Mouse (Mus musculus): Measurements from ENCODE around the gene Med27. TPM values are rescaled to one million over a fixed set of nuclear protein-coding genes. Genes with fewer than 3 reads are reported as not detected.

The Med27 gene
- polyA plus RNA-seq, 1 experiment from 2014 or later, result 68.9 TPM

DNA sequence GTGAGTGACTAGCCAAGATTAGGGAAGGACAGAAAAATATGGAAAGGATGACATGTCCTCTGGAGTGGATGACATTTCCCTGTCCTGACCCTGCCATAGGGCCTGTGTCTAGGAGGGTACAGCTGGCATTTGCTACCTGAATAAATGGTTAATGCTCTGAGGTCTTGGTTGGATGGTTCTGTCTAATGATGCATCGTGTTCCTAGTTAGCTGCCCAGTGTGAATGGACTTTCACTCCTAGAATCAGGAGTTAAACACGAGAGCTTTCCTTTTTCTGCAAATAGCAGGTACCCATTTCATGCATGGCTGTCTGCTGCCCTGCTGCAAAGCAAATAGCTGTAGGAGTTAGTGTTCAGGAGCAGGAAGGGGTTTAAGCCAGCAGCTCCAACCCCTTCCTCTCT lies 141.0 kb downstream of the Med27 start:
- H3K27me3 ChIP-seq, result peaks cover 39% of the 10 kb centered on the region
- H3K4me1 ChIP-seq, result peaks cover 56% of the 10 kb centered on the region
- no peak overlapping the region for H3K4me2 ChIP-seq
- ATAC-seq (ENCODE audit: low FRiP score), result no peak
- H3K4me3 ChIP-seq (replicated peaks), result no peak overlapping the region
- WGBS, result 71% methylated on average over 2 of the region's 2 CpGs
- H3K9ac ChIP-seq, result no peak overlapping the region
- H3K36me3 ChIP-seq (replicated peaks), result no peaks in the 10 kb centered on the region
- no peak overlapping the region for H3K27ac ChIP-seq
- H3K9me3 ChIP-seq, result no peaks in the 10 kb centered on the region

DNA sequence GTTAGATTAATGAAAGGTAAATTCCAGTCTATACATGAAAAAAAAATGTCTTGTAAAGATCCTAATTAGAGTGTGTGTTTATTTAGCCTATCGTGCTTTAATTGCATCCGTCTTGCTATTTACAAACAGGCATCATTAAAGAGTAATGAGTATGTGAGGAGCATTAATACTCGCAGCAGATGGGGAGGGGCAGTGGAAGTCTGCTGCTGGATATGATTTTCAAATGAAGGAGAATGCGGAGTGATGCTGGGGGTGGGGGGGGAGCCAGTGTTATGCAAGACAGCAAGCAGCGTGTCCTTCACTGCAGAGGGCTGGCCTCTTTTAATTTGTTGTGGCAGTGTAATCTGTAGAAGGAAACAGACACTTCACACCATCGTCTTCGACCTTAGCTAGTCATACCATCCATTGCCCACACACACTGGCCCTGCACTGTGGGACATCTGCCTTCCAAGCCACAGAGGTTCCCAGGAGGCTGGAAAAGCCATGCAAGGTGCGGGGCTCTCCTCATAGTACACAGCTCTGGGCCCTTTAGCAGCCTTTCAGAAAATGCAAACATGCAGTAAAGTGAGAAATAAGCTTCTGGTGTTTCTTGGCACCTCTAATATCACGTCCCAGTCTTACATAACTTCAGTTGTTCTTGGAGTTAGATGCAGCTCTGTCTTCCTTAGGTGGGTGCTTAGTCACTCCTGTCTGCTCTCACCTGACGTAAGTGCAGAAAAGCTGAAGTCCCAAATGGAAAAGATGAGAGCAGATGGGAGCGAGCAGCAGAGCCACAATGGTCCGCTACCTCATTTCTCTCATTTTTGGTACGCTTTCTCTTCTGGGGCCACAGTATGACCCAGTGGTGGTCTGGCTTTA lies 142.0 kb downstream of the Med27 start:
- H3K4me2 ChIP-seq, result no peak overlapping the region
- H3K27me3 ChIP-seq, result peaks cover 39% of the 10 kb centered on the region
- 0 out of 2 replicates have a peak, but pooled peaks have one; percentile 17 for ATAC-seq (ENCODE audit: low FRiP score)
- peaks cover 57% of the 10 kb centered on the region for H3K4me1 ChIP-seq
- 61% methylated on average over 13 of the region's 13 CpGs for WGBS
- no peaks in the 10 kb centered on the region for H3K9me3 ChIP-seq
- no peak overlapping the region for H3K4me3 ChIP-seq (replicated peaks)
- no peaks in the 10 kb centered on the region for H3K36me3 ChIP-seq (replicated peaks)
- 0 out of 2 replicates have a peak overlapping the region, but pooled peaks have one; percentile 2 for H3K27ac ChIP-seq
- H3K9ac ChIP-seq, result no peak overlapping the region

DNA sequence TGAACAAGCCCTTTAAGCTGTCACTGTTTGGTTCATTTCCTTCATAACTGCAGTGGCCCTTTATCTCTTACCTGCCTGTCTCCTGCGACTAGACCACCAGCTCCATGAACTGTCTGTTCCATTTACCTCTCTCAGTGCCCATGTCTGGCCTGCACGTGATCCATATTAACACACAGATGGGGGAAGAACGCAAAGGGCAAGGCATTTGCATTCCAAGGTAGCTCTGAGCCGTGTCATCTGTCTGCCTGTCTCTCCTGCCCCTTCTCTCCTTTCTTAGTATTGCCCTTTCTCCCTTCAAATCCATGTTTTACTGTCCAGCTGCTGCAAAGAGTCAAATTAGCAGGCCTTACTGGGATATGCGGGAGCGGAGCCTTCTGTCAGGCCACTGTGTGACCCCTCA lies 145.0 kb downstream of the Med27 start:
- peaks cover 69% of the 10 kb centered on the region for H3K4me1 ChIP-seq
- WGBS, result 86% methylated on average over 6 of the region's 6 CpGs
- H3K9ac ChIP-seq, result no peak overlapping the region
- no peak overlapping the region for H3K4me3 ChIP-seq (replicated peaks)
- no peak overlapping the region for H3K4me2 ChIP-seq
- H3K36me3 ChIP-seq (replicated peaks), result no peaks in the 10 kb centered on the region
- H3K27me3 ChIP-seq, result peaks cover 24% of the 10 kb centered on the region
- no peaks in the 10 kb centered on the region for H3K9me3 ChIP-seq
- no peak for ATAC-seq (ENCODE audit: low FRiP score)
- H3K27ac ChIP-seq, result no peak overlapping the region

DNA sequence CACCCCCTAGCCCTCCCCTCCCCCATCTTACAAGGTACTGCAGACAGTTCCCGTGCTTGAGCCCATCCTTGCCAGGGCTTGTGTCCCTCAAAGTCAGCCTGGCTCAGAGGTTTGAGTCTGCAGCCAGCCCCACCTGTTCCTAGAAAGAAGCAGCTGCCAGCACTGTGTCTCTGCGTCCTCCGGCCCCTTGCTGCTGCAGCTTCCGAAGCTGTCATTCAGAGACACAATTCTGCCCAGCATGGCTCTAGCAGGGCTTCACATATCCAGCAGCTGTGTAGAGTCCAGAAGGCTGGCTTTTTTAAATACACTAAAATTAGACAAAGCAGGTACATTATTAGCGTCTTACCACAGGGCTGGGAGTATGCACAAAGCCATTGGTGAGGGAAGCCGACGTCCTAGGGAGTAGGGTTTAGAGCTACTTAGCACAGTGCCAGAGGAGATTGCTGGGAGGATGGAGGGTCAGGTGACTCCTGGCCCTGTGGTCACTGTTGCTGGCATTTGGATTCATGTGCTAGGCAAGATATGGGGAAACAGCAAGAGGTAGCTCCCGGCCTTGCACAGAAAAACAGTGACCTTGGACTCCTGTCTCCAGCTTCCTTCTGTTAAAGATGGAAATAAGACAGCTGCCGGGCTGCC lies 146.9 kb downstream of the Med27 start:
- 18% methylated on average over 9 of the region's 9 CpGs for WGBS
- H3K4me2 ChIP-seq, result peak overlapping the region; percentile 8; the same call in 1 of the 2 replicates
- H3K4me1 ChIP-seq, result peaks cover 56% of the 10 kb centered on the region
- peaks cover 24% of the 10 kb centered on the region for H3K27me3 ChIP-seq
- H3K27ac ChIP-seq, result peak overlapping the region; percentile 74
- H3K36me3 ChIP-seq (replicated peaks), result no peaks in the 10 kb centered on the region
- no peaks in the 10 kb centered on the region for H3K9me3 ChIP-seq
- no peak overlapping the region for H3K4me3 ChIP-seq (replicated peaks)
- H3K9ac ChIP-seq, result no peak overlapping the region
- peak; percentile 72 for ATAC-seq (ENCODE audit: low FRiP score)

DNA sequence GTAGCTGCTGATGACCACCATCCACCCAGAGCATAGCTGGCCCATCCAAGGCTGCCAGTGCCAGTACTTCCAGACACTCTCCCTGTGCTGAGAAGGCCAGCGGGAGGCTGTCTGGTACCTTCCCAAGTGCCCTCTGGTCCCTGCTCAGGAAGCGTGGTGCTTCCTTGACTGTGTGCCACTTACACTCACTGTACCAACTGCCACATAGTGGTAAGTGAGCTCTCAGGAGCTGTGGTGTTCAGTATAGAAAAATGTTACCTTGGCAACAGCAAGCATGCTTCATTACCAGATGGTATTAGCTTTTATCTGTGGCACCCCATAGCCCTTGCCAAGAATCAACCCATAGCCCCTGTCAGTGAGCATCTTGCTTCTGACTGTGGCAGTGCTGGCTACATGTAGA lies 148.7 kb downstream of the Med27 start:
- no peak overlapping the region for H3K4me2 ChIP-seq
- H3K36me3 ChIP-seq (replicated peaks), result no peaks in the 10 kb centered on the region
- WGBS, result 85% methylated on average over 2 of the region's 2 CpGs
- H3K9me3 ChIP-seq, result no peaks in the 10 kb centered on the region
- ATAC-seq (ENCODE audit: low FRiP score), result no peak
- H3K27ac ChIP-seq, result no peak overlapping the region
- H3K9ac ChIP-seq, result no peak overlapping the region
- no peak overlapping the region for H3K4me3 ChIP-seq (replicated peaks)
- peaks cover 20% of the 10 kb centered on the region for H3K27me3 ChIP-seq
- H3K4me1 ChIP-seq, result peaks cover 47% of the 10 kb centered on the region

DNA sequence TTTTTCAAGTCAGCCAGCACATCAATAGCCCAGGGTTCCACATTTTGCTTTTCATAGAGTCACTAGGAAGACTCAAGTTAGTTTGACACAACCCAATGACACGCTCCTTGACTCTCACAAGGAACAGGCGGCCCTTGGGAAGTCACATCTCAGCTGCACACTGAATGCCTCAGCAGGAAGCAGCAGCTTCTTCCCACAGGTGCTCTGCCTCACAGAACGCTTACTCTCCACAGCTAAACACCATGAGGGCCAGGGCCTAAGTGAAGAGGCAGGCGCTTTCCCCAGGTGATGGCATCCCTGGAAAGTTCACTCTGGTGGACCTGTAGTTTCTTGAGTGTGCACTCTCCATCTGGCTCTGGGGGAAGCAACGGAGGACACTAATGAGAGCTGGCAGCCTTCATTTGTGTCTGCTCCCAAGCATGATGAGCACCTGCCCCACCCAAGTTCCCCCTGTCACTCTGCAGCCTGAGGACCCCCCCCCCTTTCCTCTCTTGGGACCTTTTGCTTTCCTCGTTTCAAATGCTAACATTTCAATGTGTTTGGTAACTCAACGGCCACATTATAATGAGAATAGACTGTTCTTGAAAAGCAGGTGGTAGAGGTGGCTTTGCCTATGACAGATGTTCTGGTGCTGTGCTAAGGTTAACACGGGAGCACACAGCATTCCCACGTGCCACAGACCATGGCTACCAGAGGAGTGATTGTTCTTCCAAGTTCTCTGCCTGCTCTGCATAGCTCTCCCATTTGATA lies 154.2 kb downstream of the Med27 start:
- Histone ChIP-seq H3K27ac (no peak overlapping the region), H3K4me3 (replicated peaks) (no peak overlapping the region), H3K4me2 (no peak overlapping the region), H3K9me3 (no peaks in the 10 kb centered on the region), H3K4me1 (peaks cover 31% of the 10 kb centered on the region), H3K9ac (no peak overlapping the region), H3K27me3 (no peaks in the 10 kb centered on the region), H3K36me3 (replicated peaks) (no peaks in the 10 kb centered on the region)
- no peak for ATAC-seq (ENCODE audit: low FRiP score)
- WGBS, result 66% methylated on average over 9 of the region's 9 CpGs

DNA sequence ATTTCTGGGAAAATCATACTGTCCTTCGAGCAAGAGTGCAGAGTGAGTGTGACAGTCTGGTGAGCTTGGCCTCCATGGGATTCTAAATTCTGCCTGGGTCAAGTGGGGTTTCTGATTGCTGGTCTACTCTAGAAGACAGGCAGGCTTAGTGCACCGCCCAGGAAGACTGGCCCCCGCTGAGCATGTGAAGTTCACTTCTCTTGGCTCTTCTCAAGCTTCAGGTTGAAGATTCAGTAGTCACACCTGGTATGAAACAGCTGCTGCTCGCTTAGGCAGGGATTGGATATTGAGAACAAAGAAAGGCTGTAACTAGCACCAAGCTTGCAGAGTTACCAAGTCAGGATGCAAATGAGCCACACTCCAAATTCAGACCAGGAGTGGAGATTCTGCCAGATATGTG lies 154.8 kb downstream of the Med27 start:
- Histone ChIP-seq H3K27ac (no peak overlapping the region), H3K9ac (no peak overlapping the region), H3K36me3 (replicated peaks) (no peaks in the 10 kb centered on the region), H3K4me1 (peaks cover 29% of the 10 kb centered on the region), H3K4me2 (no peak overlapping the region), H3K27me3 (no peaks in the 10 kb centered on the region), H3K4me3 (replicated peaks) (no peak overlapping the region), H3K9me3 (no peaks in the 10 kb centered on the region)
- WGBS, result 79% methylated on average over 4 of the region's 4 CpGs
- ATAC-seq (ENCODE audit: low FRiP score), result no peak

DNA sequence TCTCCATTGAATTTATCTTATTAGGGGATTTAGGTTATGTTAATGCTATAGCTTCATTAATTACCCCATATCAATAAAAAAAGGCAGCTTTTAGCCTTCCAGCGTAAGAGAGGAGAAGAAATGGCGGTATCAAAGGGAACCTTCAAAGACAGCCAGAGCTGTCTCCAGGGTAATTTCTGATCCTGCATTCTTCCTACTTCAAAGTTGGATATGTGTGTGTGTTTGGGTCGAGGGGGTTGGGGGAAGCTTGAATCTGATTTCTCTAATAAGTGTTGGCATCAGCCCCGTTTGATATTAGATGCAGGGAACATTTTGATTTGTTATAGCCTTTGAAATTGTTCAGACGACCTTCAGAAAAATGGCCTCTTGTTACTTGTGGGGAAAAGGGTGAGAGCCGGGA lies 158.2 kb downstream of the Med27 start:
- no peak overlapping the region for H3K27ac ChIP-seq
- 74% methylated on average over 6 of the region's 6 CpGs for WGBS
- peaks cover 44% of the 10 kb centered on the region for H3K4me1 ChIP-seq

DNA sequence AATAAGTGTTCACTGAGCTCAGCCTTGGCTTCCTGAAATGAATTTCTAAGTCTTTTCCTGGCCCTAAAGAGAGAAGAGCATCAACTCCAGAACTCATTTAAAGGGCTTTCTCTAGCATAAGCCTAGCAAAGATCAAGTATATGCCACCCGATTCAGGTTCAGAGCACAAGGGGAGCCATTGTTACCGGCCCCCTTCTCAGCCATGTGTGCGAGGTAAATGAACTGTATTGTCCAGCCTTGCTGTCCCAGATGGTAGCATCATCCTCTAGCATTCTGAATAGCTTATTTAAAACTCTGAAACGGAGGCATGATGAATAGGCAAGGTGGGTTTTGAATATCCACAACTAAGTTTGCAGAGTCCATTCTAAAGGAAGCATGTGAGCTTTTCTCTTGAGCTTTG lies 159.8 kb downstream of the Med27 start:
- Histone ChIP-seq H3K27ac (no peak overlapping the region), H3K4me3 (replicated peaks) (no peak overlapping the region), H3K9me3 (no peaks in the 10 kb centered on the region), H3K4me1 (peaks cover 34% of the 10 kb centered on the region), H3K4me2 (no peak overlapping the region), H3K27me3 (no peaks in the 10 kb centered on the region), H3K9ac (no peak overlapping the region), H3K36me3 (replicated peaks) (0 out of 2 replicates have a peak, but pooled peaks cover 4% of the 10 kb centered on the region)
- ATAC-seq (ENCODE audit: low FRiP score), result no peak
- 35% methylated on average over 4 of the region's 4 CpGs for WGBS

More for the DNA sequence above, 158.2 kb downstream of the Med27 start:
- Histone ChIP-seq H3K9ac (no peak overlapping the region), H3K4me2 (no peak overlapping the region), H3K9me3 (no peaks in the 10 kb centered on the region), H3K27me3 (no peaks in the 10 kb centered on the region), H3K4me3 (replicated peaks) (no peak overlapping the region), H3K36me3 (replicated peaks) (0 out of 2 replicates have a peak, but pooled peaks cover 4% of the 10 kb centered on the region)
- no peak for ATAC-seq (ENCODE audit: low FRiP score)

DNA sequence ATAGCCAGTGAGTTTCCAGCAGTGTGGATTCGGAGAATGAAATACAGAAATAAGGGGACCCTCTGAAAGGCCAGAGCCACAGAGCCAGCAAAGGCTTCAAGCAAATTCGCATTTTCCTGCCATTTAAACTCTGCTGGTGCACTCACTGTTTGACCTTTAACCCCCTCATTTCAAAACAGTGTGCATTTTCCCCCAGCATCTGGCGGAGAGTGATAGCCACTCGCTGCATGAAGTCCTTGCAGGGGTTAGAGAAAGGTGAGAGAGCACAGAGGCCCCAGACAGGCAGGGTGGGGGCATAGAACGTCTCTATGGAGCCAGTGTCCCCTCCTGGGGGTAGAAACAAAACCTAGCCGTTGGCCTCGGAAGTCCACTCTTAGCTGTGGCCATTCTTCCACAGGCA lies 166.5 kb downstream of the Med27 start:
- no peaks in the 10 kb centered on the region for H3K9me3 ChIP-seq
- 0 out of 2 replicates have a peak, but pooled peaks cover 2% of the 10 kb centered on the region for H3K27me3 ChIP-seq
- H3K4me3 ChIP-seq (replicated peaks), result no peak overlapping the region
- H3K4me1 ChIP-seq, result peaks cover 64% of the 10 kb centered on the region
- ATAC-seq (ENCODE audit: low FRiP score), result no peak
- no peak overlapping the region for H3K4me2 ChIP-seq
- 14% methylated on average over 7 of the region's 7 CpGs for WGBS
- H3K27ac ChIP-seq, result peak overlapping the region; percentile 42; the same call in 1 of the 2 replicates
- no peak overlapping the region for H3K9ac ChIP-seq
- 0 out of 2 replicates have a peak, but pooled peaks cover 4% of the 10 kb centered on the region for H3K36me3 ChIP-seq (replicated peaks)

DNA sequence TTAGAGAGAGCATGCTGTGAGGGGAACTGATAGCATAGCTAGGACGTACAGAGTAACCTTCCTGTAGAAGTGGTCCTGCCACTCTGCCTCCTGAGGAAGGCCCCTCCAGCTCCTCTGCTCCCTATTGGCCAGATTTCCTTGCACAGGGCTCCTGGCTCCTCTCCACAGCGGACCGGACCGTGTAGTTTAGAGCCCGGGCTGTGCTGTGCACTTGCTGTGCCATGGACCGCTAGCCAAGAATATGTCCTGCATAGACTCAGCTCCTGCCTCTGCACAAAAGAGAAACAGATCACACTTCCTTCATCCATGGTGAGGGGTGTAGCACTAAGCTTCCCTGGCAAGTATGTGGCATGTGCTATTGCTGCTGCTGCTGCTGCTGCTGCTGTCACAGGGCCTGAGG lies 168.2 kb downstream of the Med27 start:
- Histone ChIP-seq H3K27me3 (peaks cover 10% of the 10 kb centered on the region; the same call in 1 of the 2 replicates), H3K4me2 (no peak overlapping the region), H3K4me1 (peaks cover 73% of the 10 kb centered on the region), H3K9me3 (no peaks in the 10 kb centered on the region), H3K36me3 (replicated peaks) (no peaks in the 10 kb centered on the region), H3K27ac (no peak overlapping the region), H3K9ac (no peak overlapping the region), H3K4me3 (replicated peaks) (no peak overlapping the region)
- no peak for ATAC-seq (ENCODE audit: low FRiP score)
- WGBS, result 59% methylated on average over 6 of the region's 6 CpGs

DNA sequence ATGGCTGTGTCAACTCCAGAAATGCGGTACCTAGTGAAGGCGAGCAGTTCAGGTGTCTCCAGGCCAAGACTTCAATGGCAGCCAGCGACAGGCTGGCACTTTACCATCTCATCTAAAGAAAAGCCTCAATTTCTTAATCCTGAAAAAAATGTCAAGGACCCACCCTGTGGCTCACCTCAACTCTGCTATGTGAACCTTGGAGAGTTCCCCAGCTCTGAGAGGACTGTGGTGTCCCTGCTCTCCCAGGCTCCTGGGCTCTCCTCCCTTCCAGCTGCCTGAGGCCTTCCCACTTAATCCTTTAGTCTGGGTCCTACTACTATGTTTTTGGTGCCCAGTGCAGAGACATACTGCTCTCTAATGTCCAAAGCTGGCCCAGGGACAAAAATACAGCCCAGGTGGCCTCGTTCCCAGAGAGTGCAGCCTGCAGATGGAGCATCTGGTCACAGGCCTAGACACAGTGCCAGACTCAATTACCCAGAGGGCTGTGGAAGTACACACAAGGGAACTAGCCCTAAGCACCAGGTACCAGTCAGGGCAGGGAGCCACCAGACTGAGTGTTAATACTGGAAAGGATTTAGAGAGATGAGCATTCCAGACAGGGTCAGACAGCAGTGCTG lies 169.3 kb downstream of the Med27 start:
- no peak overlapping the region for H3K4me3 ChIP-seq (replicated peaks)
- H3K27me3 ChIP-seq, result peaks cover 10% of the 10 kb centered on the region; the same call in 1 of the 2 replicates
- WGBS, result 85% methylated on average over 4 of the region's 4 CpGs
- no peaks in the 10 kb centered on the region for H3K36me3 ChIP-seq (replicated peaks)
- H3K27ac ChIP-seq, result 0 out of 2 replicates have a peak overlapping the region, but pooled peaks have one; percentile 51
- no peak overlapping the region for H3K4me2 ChIP-seq
- no peak for ATAC-seq (ENCODE audit: low FRiP score)
- no peak overlapping the region for H3K9ac ChIP-seq
- H3K9me3 ChIP-seq, result no peaks in the 10 kb centered on the region
- peaks cover 84% of the 10 kb centered on the region for H3K4me1 ChIP-seq

Data from forebrain, embryonic 12.5 days (tissue).